Mouse (Mus musculus) natural killer cell, adult 2 months (primary cell): ENCODE measurements around the gene Zcchc10.
"Not testable (repeated sequence)": the region's sequence is repeated elsewhere in the genome, so short reads cannot be mapped to it uniquely, and the experiment has no call there.

Source experiments
- DNase-seq, 2 experiments: peaks; one replicate each; pipeline ENCODE4 v3.0.0; 2022; ENCODE audit warnings: low spot score in 2 of 2

The Zcchc10 gene

GRCm38 (mm10) chr11:53324512-53324968 is at the start of gene Zcchc10:
Gene Zcchc10 (plus strand): TSS chr11:53324679.
- DNase-seq, result peak; percentile 82 to 88

GRCm38 (mm10) chr11:53275358-53275757 is 49.1 kb upstream of the Zcchc10 start:
- DNase-seq, result no peak

- DNase-seq, result no peak
Observed at GRCm38 (mm10) chr11:53278411-53278810, 46.1 kb upstream of the Zcchc10 start.

DNA sequence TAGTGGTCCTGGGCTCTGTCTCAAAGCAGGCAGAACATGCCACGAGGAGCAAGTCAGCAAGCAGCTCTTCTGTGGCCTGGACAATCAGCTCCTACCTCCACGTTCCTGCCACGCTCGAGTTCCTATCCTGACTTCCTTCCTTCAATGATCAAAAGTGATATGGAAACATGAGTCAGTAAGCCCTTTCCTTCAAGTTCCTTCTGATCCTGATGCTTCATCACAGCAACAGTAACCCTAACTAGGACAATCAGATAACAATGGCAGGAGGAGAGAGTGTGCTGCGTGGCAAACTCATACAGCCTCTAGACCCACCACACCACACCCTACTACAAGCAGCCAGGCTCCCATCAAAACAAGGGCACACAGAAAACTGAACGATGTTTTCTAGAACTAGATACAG is 38.6 kb upstream of the Zcchc10 start:
- DNase-seq, result no peak

DNA sequence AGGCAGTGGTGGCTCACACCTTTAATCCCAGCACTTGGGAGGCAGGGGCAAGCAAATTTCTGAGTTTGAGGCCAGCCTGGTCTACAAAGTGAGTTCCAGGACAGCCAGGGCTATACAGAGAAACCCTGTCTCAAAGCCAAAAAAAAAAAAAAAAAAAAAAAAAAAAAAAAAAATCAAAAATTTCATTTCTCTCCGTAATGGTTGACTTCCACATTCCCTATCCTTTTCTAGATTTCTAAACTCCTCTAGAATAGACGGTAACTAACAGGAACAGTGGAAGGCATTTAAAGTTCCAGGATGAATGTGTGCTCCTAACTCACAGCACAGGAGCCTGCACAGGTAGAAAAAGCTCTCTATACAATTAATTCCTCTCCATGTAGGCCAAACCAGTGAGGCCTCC is 34.3 kb upstream of the Zcchc10 start:
- not testable (repeated sequence) for DNase-seq

- DNase-seq, result no peak
Observed at GRCm38 (mm10) chr11:53290871-53291270, 33.6 kb upstream of the Zcchc10 start.

- no peak for DNase-seq
Observed at GRCm38 (mm10) chr11:53294441-53294840, 30.0 kb upstream of the Zcchc10 start.

GRCm38 (mm10) chr11:53296880-53297279 is 27.6 kb upstream of the Zcchc10 start:
- DNase-seq, result no peak

- no peak for DNase-seq
Observed at GRCm38 (mm10) chr11:53297947-53298860, 26.3 kb upstream of the Zcchc10 start.

GRCm38 (mm10) chr11:53299551-53300329 is 24.7 kb upstream of the Zcchc10 start:
- peak; percentile 45 to 61 for DNase-seq

- DNase-seq, result peak; percentile 97 to 98
Observed at GRCm38 (mm10) chr11:53300330-53301166, 23.9 kb upstream of the Zcchc10 start, which contains the start of gene Hspa4. Gene Hspa4 (minus strand): TSS chr11:53300457.

DNA sequence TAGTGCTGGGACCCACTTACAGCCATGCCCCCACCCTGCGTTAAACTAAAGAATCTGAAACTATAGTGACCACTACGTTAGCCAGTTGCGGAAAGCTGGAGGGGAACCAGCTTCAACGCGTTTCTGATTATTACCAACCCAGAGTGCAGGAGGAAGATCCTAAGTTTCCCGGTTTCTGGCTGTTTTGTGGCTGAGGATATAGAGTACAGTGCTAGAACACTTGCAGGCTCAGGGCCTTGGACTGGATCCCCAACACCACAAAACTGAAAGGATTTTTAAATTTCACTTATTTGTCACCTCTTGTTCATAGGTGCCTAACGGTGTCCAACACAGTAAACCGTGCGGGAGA is 23.3 kb upstream of the Zcchc10 start:
- DNase-seq, result no peak

- no peak for DNase-seq
Observed at GRCm38 (mm10) chr11:53304044-53304840, 20.2 kb upstream of the Zcchc10 start.

DNA sequence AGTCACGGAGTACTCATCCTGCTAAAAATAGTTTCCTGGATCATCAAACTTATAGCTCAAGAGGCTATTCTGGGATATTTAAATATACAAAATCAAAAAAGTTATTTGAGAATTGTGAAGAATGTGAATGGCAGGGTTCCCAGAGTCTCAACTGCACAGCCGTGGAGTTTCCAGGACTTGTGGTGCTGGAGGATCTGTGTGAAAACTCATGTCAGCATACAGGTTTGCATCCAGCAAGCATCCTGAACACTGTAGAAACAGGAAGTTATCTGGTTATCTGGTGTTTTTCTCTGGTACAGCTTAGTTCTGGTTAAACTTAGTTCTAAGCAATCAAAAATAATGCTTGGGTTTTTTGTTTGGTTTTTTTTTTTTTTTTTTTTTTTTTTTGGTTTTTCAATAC is 17.5 kb upstream of the Zcchc10 start:
- DNase-seq, result no peak

GRCm38 (mm10) chr11:53307558-53308065 is 16.9 kb upstream of the Zcchc10 start:
- DNase-seq, result no peak

DNA sequence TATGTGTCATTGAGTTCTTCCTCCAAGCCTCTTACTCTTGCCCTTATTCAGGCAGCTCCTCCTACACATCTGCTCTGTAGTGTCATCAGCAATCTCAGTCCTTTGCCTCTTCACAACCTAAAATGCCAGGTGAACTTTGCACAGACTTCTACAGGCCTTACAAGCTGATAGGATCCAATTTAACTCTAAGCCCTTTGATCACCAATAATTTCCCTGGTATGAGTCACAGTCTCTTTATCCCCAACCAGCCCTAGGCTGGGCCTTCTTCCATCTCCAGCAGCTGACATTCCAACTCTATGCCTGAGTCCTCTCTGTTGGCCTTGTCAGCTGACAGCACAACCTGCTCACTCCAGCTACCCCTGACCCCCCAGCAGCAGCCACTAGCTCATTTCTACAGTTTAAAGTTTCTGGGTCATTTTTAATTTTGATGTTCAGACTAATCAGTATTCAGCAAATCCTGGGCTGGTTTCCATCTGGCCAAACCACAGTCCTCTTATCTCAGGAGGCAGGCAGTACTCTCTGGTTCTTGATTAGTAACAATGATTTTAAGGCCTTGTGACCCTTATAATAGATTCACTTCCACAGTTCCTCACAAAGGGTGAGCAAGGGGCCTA is 16.1 kb upstream of the Zcchc10 start:
- DNase-seq, result no peak

DNA sequence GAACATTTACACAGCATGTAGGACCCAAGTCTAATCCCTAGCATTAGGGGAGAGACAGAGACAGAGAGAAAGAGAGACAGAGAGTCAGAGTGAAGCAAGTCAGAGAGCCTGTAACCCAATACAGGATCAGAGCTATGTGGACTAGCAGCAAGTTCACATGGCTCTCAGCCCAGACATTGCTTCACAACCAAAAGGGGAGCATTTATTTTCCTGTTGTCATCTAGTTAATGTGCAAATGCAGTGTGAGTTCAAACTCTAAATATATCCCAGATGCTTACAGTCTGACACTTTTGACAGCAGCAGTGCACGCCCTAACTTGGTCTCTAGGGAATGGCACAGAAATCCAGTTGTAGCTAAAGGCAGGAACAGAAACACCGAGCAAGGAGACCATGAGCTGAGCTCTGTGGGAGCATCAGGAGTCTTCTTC is 15.6 kb upstream of the Zcchc10 start:
- DNase-seq, result no peak

- no peak for DNase-seq
Observed at GRCm38 (mm10) chr11:53311385-53311784, 13.1 kb upstream of the Zcchc10 start.

DNA sequence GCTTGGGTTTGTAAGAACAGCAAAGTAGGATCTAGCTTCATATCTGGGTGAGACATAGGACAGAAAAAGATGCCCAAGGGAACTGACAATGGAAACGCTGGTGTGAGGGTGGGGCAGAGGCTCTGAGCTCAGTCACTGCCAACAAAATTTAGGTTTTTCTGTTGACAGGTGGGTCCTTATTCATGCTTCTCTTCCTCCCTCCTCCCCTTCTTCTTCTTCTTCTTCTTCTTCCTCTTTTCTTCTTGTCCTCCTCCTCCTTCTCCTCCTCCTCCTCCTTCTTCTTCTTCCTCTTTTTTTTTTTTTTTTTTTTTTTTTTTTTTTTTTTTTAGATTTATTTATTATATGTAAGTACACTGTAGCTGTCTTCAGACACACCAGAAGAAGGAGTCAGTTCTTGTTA is 11.7 kb upstream of the Zcchc10 start:
- not testable (repeated sequence) for DNase-seq

DNA sequence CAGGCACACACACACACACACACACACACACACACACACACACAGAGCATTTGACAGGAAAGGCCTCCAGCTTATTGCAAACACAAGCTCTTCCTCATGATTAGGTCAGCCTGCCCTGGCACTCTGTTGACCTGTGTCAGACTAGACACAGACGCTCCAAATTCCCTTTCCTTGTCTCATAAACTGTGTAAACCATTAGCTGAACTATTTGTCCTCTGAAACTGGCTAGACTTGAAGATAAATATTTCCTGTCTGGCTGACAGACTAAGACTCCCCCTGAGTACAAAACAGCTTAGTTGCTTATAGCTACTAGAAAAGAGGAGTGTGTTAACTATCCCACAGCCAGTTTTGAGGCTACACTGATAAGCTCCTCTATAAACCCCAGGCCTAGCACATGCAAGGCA is 9.7 kb upstream of the Zcchc10 start:
- DNase-seq, result no peak
